Mouse (Mus musculus) lung, postnatal 0 days (tissue): ENCODE results near the gene Kdm5b.

Source experiments
- CTCF ChIP-seq: IDR thresholded peaks from 2 replicates; pipeline ENCODE4 v1.5.1; 2016; ENCODE audit warnings: antibody characterized with exemption, mild to moderate bottlenecking
- EP300 ChIP-seq: IDR thresholded peaks from 2 replicates; pipeline ENCODE4 v1.6.1; 2016; ENCODE audit warnings: antibody characterized with exemption, mild to moderate bottlenecking, control low read depth

GRCm38 (mm10) chr1:134634296-134634695, 74.3 kb downstream of the Kdm5b start:
- no peak for TF ChIP-seq CTCF
- TF ChIP-seq EP300: no peak
